Mouse (Mus musculus) CH12.LX (cell line): ENCODE data around the gene Arid5a. TPM values are rescaled to one million over a fixed set of nuclear protein-coding genes. Genes with fewer than 3 reads are reported as not detected.

Experiments used
- DNase-seq: peaks from one replicate; pipeline ENCODE4 v3.0.0-alpha.2; 2013; ENCODE audit errors: extremely low read depth
- H3K27ac ChIP-seq: 2 replicates; pipeline ENCODE4 v1.5.1; 2012; ENCODE audit warnings: low read depth, mild to moderate bottlenecking, control low read depth, moderate library complexity; ENCODE audit not compliant: insufficient read depth
- H3K27me3 ChIP-seq: replicated peaks from 2 replicates; pipeline ENCODE3; 2012; ENCODE audit warnings: inconsistent platforms
- H3K36me3 ChIP-seq, 2 experiments: replicated peaks in 1 of 2; 2 replicates each; pipeline versions ENCODE3 to v1.6.1; 2012; ENCODE audit warnings: inconsistent platforms in 1 of 2, low read length in 1 of 2, mild to moderate bottlenecking in 1 of 2, mixed read lengths in 1 of 2, moderate library complexity in 1 of 2; ENCODE audit not compliant: control insufficient read depth in 1 of 2, insufficient read depth in 1 of 2
- H3K4me1 ChIP-seq, 2 experiments: 2 replicates each; pipeline ENCODE4 v1.6.1; 2012; ENCODE audit warnings: inconsistent platforms in 1 of 2, moderate library complexity in 1 of 2; ENCODE audit not compliant: insufficient read depth in 2 of 2, control insufficient read depth in 1 of 2
- H3K4me2 ChIP-seq: 2 replicates; pipeline ENCODE4 v1.6.1; 2012; ENCODE audit warnings: low read depth, mild to moderate bottlenecking, control low read depth; ENCODE audit not compliant: poor library complexity, insufficient read depth, severe bottlenecking
- H3K4me3 ChIP-seq, 3 experiments: fragments of 150-350 bp in 1 of 3; sonication (generic) in 1 of 3; replicated peaks in 1 of 3; 2 replicates each; pipeline versions ENCODE3 to v1.5.1; 2011 to 2012; ENCODE audit warnings: low read depth in 2 of 3, low read length in 2 of 3, mild to moderate bottlenecking in 2 of 3, moderate library complexity in 2 of 3, control low read depth in 1 of 3, improper control_type of control experiment in 1 of 3, inconsistent platforms in 1 of 3, mixed read lengths in 1 of 3; ENCODE audit not compliant: poor library complexity in 1 of 3
- H3K79me2 ChIP-seq: replicated peaks from 2 replicates; pipeline ENCODE4 v1.6.1; 2012; ENCODE audit warnings: mild to moderate bottlenecking, moderate library complexity; ENCODE audit not compliant: control insufficient read depth, poor library complexity, insufficient read depth, severe bottlenecking; ENCODE audit errors: extremely low read depth
- H3K9ac ChIP-seq: 2 replicates; pipeline ENCODE4 v1.6.1; 2012; ENCODE audit warnings: low read depth, mild to moderate bottlenecking, control low read depth, moderate library complexity; ENCODE audit not compliant: insufficient read depth
- H3K9me3 ChIP-seq: replicated peaks from 2 replicates; pipeline ENCODE3; 2012; ENCODE audit warnings: low read length, inconsistent platforms, mixed read lengths
- BHLHE40 ChIP-seq: IDR thresholded peaks from 2 replicates; pipeline ENCODE4 v1.6.1; 2011; ENCODE audit warnings: mild to moderate bottlenecking, low read depth, low read length, improper control_type of control experiment
- CHD2 ChIP-seq: IDR thresholded peaks from 2 replicates; pipeline ENCODE4 v1.6.1; 2011; ENCODE audit warnings: low read length, improper control_type of control experiment
- CTCF ChIP-seq, 2 experiments: IDR thresholded peaks in 1 of 2; conservative IDR thresholded peaks in 1 of 2; 2 replicates each; pipeline ENCODE4 v1.5.1; 2011 to 2012; ENCODE audit warnings: low read depth in 2 of 2, low read length in 2 of 2, improper control_type of control experiment in 1 of 2, inconsistent platforms in 1 of 2, mild to moderate bottlenecking in 1 of 2, moderate library complexity in 1 of 2
- GABPA ChIP-seq: IDR thresholded peaks from 2 replicates; pipeline ENCODE4 v1.6.1; 2012; ENCODE audit warnings: low read depth, low read length, improper control_type of control experiment, inconsistent platforms; ENCODE audit not compliant: insufficient replicate concordance
- JUN ChIP-seq: IDR thresholded peaks from 2 replicates; pipeline ENCODE4 v1.6.1; 2011; ENCODE audit warnings: low read depth, mild to moderate bottlenecking, low read length, improper control_type of control experiment, moderate library complexity; ENCODE audit not compliant: insufficient read depth
- KAT2A ChIP-seq: IDR thresholded peaks from 2 replicates; pipeline ENCODE4 v1.6.1; 2012; ENCODE audit warnings: low read length, improper control_type of control experiment, inconsistent platforms; ENCODE audit not compliant: insufficient replicate concordance
- MYC ChIP-seq: IDR thresholded peaks from 2 replicates; pipeline ENCODE4 v1.6.1; 2011; ENCODE audit warnings: low read depth, mild to moderate bottlenecking, improper control_type of control experiment, low read length
- NRF1 ChIP-seq: IDR thresholded peaks from 2 replicates; pipeline ENCODE4 v1.6.1; 2014; ENCODE audit warnings: low read depth, mild to moderate bottlenecking, inconsistent platforms, low read length, improper control_type of control experiment, moderate library complexity
- RAD21 ChIP-seq: IDR thresholded peaks from 2 replicates; pipeline ENCODE4 v1.6.1; 2011; ENCODE audit warnings: low read depth, mild to moderate bottlenecking, low read length, improper control_type of control experiment, moderate library complexity
- SIN3A ChIP-seq: IDR thresholded peaks from 2 replicates; pipeline ENCODE4 v1.6.1; 2012; ENCODE audit warnings: low read length, improper control_type of control experiment, inconsistent platforms
- SMC3 ChIP-seq: IDR thresholded peaks from 2 replicates; pipeline ENCODE4 v1.6.1; 2011; ENCODE audit warnings: low read depth, low read length, improper control_type of control experiment
- TBP ChIP-seq: conservative IDR thresholded peaks from 2 replicates; pipeline ENCODE4 v1.6.1; 2011; ENCODE audit warnings: low read depth, low read length, improper control_type of control experiment
- ZKSCAN1 ChIP-seq: IDR thresholded peaks from 2 replicates; pipeline ENCODE4 v1.6.1; 2012; ENCODE audit warnings: low read depth, inconsistent platforms, low read length, improper control_type of control experiment, borderline replicate concordance
- ZMIZ1 ChIP-seq: IDR thresholded peaks from 2 replicates; pipeline ENCODE4 v1.6.1; 2012; ENCODE audit warnings: low read depth, mild to moderate bottlenecking, inconsistent platforms, low read length, improper control_type of control experiment
- dilution Hi-C: fragments of 300-500 bp; cut with MboI; formaldehyde crosslinking; loops from 2 replicates; pipeline ENCODE4 v1.14.3; 2020; ENCODE audit warnings: low sequenced_read_pairs; ENCODE audit not compliant: extremely low pct_unique_long_range_greater_than_20kb, extremely low pct_ligation_motif_present
- in situ Hi-C: fragments of 300-500 bp; cut with MboI; formaldehyde crosslinking; loops from 3 replicates; pipeline ENCODE4 v1.14.3; 2019; ENCODE audit warnings: low sequenced_read_pairs, low pct_ligation_motif_present, low pct_unique_long_range_greater_than_20kb, mixed read lengths
- polyA plus RNA-seq: library from polyadenylated mRNA; unstranded; fragments of >175 nt; gene quantifications from 2 replicates; pipeline ENCODE4 v1.2.1, GENCODE M21; 2012; ENCODE audit warnings: low read depth; ENCODE audit not compliant: insufficient read length
- total RNA-seq, 2 experiments: library from RNA; depleted of rRNA; stranded (reverse); fragments of 300-350 nt in 1 of 2; fragments of >200 nt in 1 of 2; gene quantifications; 2 replicates each; pipeline ENCODE4 v1.2.3; 2012 to 2014

Gene Arid5a
- total and polyA plus RNA-seq, 3 experiments, result 13.2 to 19.6 (median 17.0) TPM

- H3K27ac ChIP-seq, result no peak overlapping the region
- no peak for DNase-seq
- peaks cover 11 to 40% of the 10 kb centered on the region in 2 experiments for H3K4me1 ChIP-seq
- H3K4me2 ChIP-seq, result no peak overlapping the region
- no peak overlapping the region for H3K9ac ChIP-seq
- no peaks in the 10 kb centered on the region for H3K9me3 ChIP-seq
- dilution Hi-C loops (no loop called here), in situ Hi-C loops (loop anchor here (5.0 kb wide), 1 partner anchor 134 kb away; no protein-coding TSS in a partner anchor)
- no peaks in the 10 kb centered on the region for H3K79me2 ChIP-seq
- TF ChIP-seq ZMIZ1, result no peak
- TF ChIP-seq BHLHE40, result no peak
- no peak for TF ChIP-seq NRF1
- TF ChIP-seq JUN, result no peak
- TF ChIP-seq GABPA, result no peak
- no peak for TF ChIP-seq KAT2A
- TF ChIP-seq CHD2, result no peak
- TF ChIP-seq MYC, result no peak
- H3K36me3 ChIP-seq, result no peaks in the 10 kb centered on the region
- H3K4me3 ChIP-seq, result no peak overlapping the region
- no peaks in the 10 kb centered on the region for H3K27me3 ChIP-seq
Observed at GRCm38 (mm10) chr1:36275635-36276389, 31.7 kb upstream of the Arid5a start.

GRCm38 (mm10) chr1:36277267-36278060 lies 30.1 kb upstream of the Arid5a start:
- H3K4me2 ChIP-seq, result no peak overlapping the region
- H3K9me3 ChIP-seq, result peaks cover 4% of the 10 kb centered on the region
- no peak overlapping the region for H3K9ac ChIP-seq
- H3K79me2 ChIP-seq, result no peaks in the 10 kb centered on the region
- H3K4me3 ChIP-seq, result no peak overlapping the region
- dilution Hi-C loops (no loop called here), in situ Hi-C loops (loop anchor here (5.0 kb wide), 1 partner anchor 135 kb away; no protein-coding TSS in a partner anchor)
- H3K36me3 ChIP-seq, result no peaks in the 10 kb centered on the region
- peak; percentile 75 for DNase-seq
- H3K4me1 ChIP-seq, result peaks cover 11 to 39% of the 10 kb centered on the region in 2 experiments
- TF ChIP-seq ZKSCAN1 (peak; percentile 10; the same call in 1 of the 2 replicates), CTCF (conservative IDR thresholded peaks at IDR 0.05 in 1 of 2, IDR thresholded peaks at IDR 0.05 in 1 of 2; ENCODE audit: low read depth in 2 of 2, low read length in 2 of 2) (peak; percentile 84 to 97), SIN3A (no peak), TBP (no peak), RAD21 (peak; percentile 62), SMC3 (peak; percentile 81)
- H3K27ac ChIP-seq, result no peak overlapping the region
- H3K27me3 ChIP-seq, result no peaks in the 10 kb centered on the region
